Mouse (Mus musculus) megakaryocyte progenitor cell, adult 5-6 weeks (primary cell): ENCODE results near the gene Lamb1. TPM values are rescaled to one million over a fixed set of nuclear protein-coding genes. Genes with fewer than 3 reads are reported as not detected.

ENCODE experiments used
- ATAC-seq: replicated peaks from 2 replicates; pipeline ENCODE4 v1.8.0; 2016; ENCODE audit warnings: mild to moderate bottlenecking, moderate TSS enrichment, inconsistent platforms; ENCODE audit not compliant: poor library complexity
- total RNA-seq, 2 experiments: library from RNA; stranded (forward) in 1 of 2; stranded (reverse) in 1 of 2; fragments of 157-497, 149-512 nt in 1 of 2; fragments of 200-1000 nt in 1 of 2; gene quantifications; 2 replicates each; pipeline versions ENCODE4 v1.2.3 to v1.2.4; 2015 to 2017

The Lamb1 gene
- total RNA-seq, 2 experiments from 2014 or later = 0.07 TPM; not detected in 1

DNA sequence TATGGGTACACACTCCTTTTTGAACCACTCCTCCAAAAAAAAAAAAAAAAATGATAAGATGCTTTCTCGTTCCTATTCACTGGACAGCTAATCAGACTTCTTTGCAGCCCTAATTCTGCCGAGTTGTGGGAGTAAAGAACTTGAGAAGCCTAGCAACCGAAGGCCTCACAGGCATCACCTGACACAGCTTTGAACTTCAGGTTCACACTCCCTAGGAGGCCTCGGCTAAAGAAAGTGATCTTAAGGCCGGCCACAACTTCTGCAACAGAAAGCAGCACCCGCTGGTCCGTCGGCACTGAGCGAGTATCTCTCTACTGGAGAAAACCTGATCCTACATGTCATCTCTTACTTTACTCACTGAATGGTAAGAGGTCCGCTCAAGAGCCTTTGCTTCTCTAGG, 16.4 kb upstream of the Lamb1 start:
- ATAC-seq = no peak

GRCm38 (mm10) chr12:31252259-31252658, 12.8 kb upstream of the Lamb1 start:
- no peak for ATAC-seq

DNA sequence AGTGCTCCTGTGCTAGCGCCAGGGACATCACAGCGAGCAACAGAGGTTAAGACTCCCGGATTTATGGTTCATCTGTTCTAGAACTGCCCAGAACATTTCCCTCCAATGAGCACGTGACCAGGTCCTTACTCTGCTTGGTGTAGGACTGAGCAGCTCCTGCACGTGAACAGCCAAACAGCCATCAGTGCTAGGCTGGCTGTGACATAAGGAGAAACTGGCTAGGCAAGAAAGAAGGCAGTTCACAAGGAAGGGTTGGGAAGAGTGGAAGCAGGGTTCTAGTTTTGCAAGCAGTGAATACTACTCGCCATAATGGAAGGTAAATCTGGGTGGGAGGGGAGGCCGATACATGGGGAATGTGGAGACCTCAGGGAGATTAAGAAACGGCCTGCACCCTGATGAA, 10.1 kb upstream of the Lamb1 start:
- ATAC-seq = no peak

GRCm38 (mm10) chr12:31256121-31256903, 8.7 kb upstream of the Lamb1 start:
- no peak for ATAC-seq

GRCm38 (mm10) chr12:31261882-31262281, 3.2 kb upstream of the Lamb1 start:
- ATAC-seq = no peak

DNA sequence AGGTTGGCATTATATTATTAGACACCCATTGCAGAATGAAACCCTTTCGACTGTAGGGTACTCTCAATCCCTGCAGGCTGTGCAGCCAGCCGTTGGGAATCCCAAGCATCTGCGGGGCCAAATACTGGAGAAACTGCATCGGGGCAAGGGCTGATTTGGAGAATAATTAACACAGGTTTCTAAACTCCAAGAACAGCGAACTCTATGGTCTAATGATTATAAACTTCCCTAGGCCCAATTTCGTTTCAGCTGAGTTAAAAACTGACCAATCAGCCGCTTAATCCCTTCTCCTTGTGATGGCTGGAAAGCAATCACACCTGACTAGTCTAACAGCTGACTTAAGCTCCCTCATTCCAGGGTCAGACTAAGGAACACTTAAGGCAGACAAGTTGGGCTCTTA, 1.1 kb upstream of the Lamb1 start:
- no peak for ATAC-seq

DNA sequence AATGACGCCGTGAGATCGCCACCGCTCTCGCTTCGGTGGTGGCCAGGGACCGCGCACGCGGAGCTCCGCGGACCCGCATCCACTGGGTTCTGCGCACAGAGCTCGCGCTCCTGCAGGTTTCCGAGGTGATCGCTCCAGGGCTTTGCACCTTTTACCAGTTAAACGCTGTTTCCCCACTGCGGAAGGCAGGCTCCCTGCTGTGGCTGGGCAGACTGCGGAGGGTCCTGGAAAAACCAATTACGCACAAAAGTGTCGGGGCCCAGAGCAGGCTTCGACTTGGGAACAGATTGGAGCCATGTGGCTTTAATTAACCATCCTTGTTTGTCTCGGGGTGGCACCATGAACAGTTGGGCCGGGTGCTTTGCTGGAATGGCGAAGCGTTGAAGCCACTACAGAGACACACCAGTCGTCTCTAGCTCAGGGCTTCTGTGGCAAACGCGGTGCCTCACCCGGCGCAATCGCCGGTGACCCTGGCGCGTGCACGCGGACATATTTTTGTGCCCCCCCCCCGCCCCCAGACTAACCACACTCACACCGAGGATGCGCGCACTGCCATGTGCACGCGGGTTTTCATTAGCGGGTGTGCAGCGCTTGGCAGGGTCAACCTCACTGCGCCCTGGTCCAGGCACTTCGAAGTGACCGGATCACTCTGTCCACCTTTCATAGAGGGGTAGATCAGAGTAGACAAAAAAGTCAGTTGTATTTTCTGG, 843 bp downstream of the Lamb1 start:
- ATAC-seq = no peak

GRCm38 (mm10) chr12:31266686-31267085, 1.7 kb downstream of the Lamb1 start:
- no peak for ATAC-seq

GRCm38 (mm10) chr12:31267363-31267762, 2.3 kb downstream of the Lamb1 start:
- no peak for ATAC-seq

GRCm38 (mm10) chr12:31268315-31268714, 3.3 kb downstream of the Lamb1 start:
- no peak for ATAC-seq

DNA sequence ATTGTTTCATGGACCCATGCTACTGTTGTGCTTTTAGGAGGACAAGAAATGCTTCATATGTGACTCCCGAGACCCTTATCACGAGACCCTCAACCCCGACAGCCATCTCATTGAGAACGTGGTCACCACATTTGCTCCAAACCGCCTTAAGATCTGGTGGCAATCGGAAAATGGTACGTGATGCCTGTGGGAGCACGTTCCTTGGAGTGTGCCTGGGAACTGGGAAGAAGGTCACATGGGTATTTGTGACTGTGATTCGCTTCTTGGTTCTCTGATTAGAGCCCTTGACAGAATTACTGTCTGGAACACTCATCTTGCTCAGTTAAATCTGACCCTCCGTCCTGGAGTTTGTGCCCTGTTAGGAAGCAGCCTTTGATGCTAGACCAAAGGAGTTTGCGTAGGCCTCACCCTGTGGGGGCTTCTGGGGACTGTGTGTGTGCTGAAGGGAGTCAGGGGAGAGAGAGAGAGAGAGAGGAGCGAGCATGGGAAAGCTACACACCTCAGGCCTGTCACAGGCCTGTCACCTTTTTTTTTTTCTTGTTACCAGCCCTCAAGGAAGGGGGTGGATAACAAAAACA, 4.1 kb downstream of the Lamb1 start:
- no peak for ATAC-seq

- no peak for ATAC-seq
Measured at GRCm38 (mm10) chr12:31270361-31270760, 5.3 kb downstream of the Lamb1 start.

DNA sequence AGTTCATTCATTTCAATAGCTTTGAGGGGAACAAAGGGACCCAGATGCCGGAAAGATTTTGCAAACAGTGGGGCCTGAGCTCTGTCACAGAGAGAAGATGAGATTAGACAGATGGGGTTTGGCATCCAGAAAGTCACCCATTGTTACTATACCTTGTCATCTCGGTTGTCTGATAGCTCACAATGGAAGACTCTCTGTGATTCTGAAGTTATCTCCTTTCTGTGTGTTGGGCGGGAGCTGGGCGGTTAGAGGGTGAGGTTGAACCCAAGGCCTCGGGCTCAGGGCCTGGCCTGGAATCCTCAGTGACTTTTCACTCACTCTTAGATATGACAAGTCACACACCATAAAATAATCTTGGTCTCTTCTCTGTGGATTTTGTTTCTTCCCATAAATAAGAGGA, 5.7 kb downstream of the Lamb1 start:
- ATAC-seq = no peak

GRCm38 (mm10) chr12:31271361-31272011, 6.5 kb downstream of the Lamb1 start:
- ATAC-seq = no peak

GRCm38 (mm10) chr12:31272012-31272735, 7.1 kb downstream of the Lamb1 start:
- no peak for ATAC-seq

GRCm38 (mm10) chr12:31272846-31273245, 7.8 kb downstream of the Lamb1 start:
- no peak for ATAC-seq

- no peak for ATAC-seq
Measured at GRCm38 (mm10) chr12:31273646-31274045, 8.6 kb downstream of the Lamb1 start.

- ATAC-seq = no peak
Measured at GRCm38 (mm10) chr12:31275411-31275810, 10.4 kb downstream of the Lamb1 start.

- no peak for ATAC-seq
Measured at GRCm38 (mm10) chr12:31278270-31278669, 13.2 kb downstream of the Lamb1 start.

DNA sequence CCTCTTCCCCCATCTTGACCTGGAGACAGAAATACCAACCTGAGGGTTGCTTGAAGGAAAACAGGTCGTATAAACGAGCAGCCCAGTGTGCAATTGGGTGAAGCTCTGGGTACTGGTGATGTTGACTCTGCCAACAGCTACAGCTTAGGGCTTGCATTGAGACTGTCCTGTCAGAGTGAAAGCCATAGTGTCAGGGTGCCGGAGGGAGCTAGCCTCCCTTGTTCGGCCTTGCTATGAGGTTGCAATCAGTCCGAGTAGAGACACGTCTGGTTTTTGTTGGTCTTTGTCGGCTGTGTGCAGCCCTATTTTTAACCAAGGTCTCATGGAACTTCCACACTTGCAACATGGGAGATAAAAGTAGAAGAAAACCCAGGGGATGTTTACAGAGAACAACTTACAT, 15.3 kb downstream of the Lamb1 start:
- no peak for ATAC-seq

DNA sequence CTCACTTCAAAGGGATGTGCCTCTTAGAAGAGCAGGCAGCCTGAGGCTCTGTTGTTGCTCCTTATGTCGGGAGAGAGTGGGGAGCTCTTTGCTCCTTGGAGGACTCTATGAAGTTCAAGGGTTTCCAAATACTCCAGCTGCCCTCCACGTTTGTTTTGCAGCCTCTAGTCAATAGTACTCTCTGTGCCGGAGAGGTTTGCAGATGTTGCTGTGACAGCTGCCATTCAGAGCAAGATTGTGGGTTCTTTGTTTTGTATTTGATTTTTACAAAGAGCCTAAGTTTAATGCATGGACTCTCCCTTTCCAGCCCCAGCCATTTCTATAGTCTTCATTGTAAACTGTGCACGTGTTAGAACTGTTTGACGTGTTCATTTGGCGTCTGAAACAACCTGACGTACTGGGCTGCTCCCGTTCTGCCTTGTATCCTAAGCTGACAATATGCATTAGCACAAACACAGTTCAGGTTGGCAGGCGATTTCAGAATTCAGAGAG, 16.1 kb downstream of the Lamb1 start:
- no peak for ATAC-seq
